Mouse (Mus musculus): ENCODE results near the gene Pnkd.

DNA sequence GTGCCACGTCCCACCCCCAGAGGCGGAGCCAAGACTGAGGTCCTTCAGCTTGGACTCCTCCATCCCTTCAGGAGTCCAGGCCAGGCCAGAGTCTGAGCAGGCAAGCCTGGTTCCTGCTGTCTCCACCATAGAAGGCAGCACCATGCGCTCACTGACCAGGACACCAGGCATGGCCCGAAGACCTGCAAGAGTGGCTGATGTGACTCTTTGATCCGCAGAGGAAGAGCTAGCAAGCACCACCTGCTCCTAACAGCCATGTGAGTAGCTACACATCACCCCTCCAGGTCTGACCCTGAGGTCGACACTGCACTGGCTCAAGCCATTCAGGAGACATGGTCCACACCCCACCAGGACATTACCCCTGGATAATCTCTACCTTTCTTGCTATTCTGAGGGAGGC lies 7.7 kb upstream of the Pnkd start:
- TF ChIP-seq TAL1 (IDR thresholded peaks at IDR 0.05; ENCODE audit: low read length) = no peak
- TF ChIP-seq GATA1 (IDR thresholded peaks at IDR 0.05; ENCODE audit: low read length) = no peak
